Mouse (Mus musculus): ENCODE data around the gene Tfam.

DNA sequence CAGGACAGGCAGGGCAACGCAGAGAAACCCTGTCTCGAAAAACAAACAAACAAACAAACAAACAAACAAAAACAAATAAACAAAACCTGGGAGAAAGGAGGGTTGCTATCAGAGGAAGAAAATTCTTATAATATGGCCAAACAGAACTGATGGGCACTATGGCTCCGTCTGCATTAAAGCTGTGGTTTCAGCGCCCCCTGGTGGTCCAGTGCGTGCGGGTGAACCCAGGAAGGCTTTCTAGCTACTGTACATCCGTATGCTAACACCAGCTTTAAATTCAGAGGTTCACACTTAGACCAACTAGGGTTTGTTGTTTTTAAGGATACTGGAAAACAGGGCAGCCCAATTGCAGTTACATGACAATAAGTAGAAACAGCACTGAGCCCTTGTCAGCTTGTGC is 12.2 kb downstream of the Tfam start:
- TF ChIP-seq CTCF (IDR thresholded peaks at IDR 0.05; ENCODE audit: low read depth) (peak; percentile 83), EP300 (IDR thresholded peaks at IDR 0.05; ENCODE audit: low read depth) (no peak)
